13 mouse cellular contexts compared by ENCODE assay signal in genomic region chr10:39517375-39517774, GRCm38 (mm10).
DNase-seq lines count a peak whose midpoint lies in the region; ATAC-seq lines count a peak whose summit lies in the region.
"Had no signal": no experiment of that assay in that cellular context is flagged by ENCODE, and none has a peak within 500 bp of the region (broad histone marks: within the 10 kb centered on the region; RNA-seq: fewer than 3 reads in every experiment).

No protein-coding gene starts in this region.

- peak overlapping the region; percentile 12; the same call in 1 of the 2 replicates for H3K27ac ChIP-seq in midbrain, embryonic 12.5 days (replicated peaks)

- no peaks in the 10 kb centered on the region for H3K27me3 ChIP-seq in midbrain, embryonic 12.5 days

- peaks cover 35% of the 10 kb centered on the region for H3K4me1 ChIP-seq in midbrain, embryonic 12.5 days

- 0 out of 2 replicates have a peak overlapping the region, but pooled peaks have one; percentile 0 for H3K9ac ChIP-seq in midbrain, embryonic 12.5 days (replicated peaks)
- H3K9ac ChIP-seq: lung, embryonic 14.5 days had no signal

- H3K9me3 ChIP-seq in midbrain, embryonic 12.5 days: no peaks in the 10 kb centered on the region

- WGBS in midbrain, embryonic 12.5 days: 44% methylated on average over 9 of the region's 9 CpGs

- no peak for ATAC-seq in midbrain, embryonic 12.5 days (ENCODE audit: low FRiP score, low read depth)
- ATAC-seq: activated CD4-positive, CD25-positive, alpha-beta regulatory T cell, adult 4 months had no signal

- no peak overlapping the region for H3K4me2 ChIP-seq in midbrain, embryonic 12.5 days (replicated peaks)
- H3K4me2 ChIP-seq: lung, embryonic 14.5 days had no signal

- peaks cover 25% of the 10 kb centered on the region for H3K36me3 ChIP-seq in midbrain, embryonic 12.5 days

- H3K4me3 ChIP-seq in midbrain, embryonic 12.5 days: no peak overlapping the region

- peak; percentile 75 for DNase-seq in gastrocnemius, adult 18-20 months (ENCODE audit: low spot score)
- no peak for DNase-seq in gastrocnemius, postnatal 4 days (ENCODE audit: low spot score in 2 of 2)
- peak; percentile 50 for DNase-seq in ZHBTc4 (ENCODE audit: low read depth, low spot score)
- DNase-seq in gastrocnemius, postnatal 25 days: peak; percentile 66
- no peak for DNase-seq in embryo, embryonic 11 days
- no peak for DNase-seq in adrenal gland, adult 18-20 months (ENCODE audit: low spot score in 2 of 2)
- DNase-seq in cerebellum, postnatal 10 days: no peak
- DNase-seq: cerebellum, adult 9-10 months; kidney, adult 2 months; left cerebral cortex, postnatal 4 days; lung, embryonic 14.5 days had no signal

Comparison
In these comparisons a context has a peak if more than half of its experiments do, and no peak if none do; other contexts are left out.
1. DNase-seq: peak in gastrocnemius, adult 18-20 months (single experiment), ZHBTc4 (single experiment) and gastrocnemius, postnatal 25 days (single experiment); none in gastrocnemius, postnatal 4 days (0 of 2), embryo, embryonic 11 days (single experiment), adrenal gland, adult 18-20 months (0 of 2) and cerebellum, postnatal 10 days (0 of 2).